Comparison of ENCODE assay signal across 17 mouse cellular contexts in genomic region chr17:5026578-5026977, GRCm38 (mm10). TPM values are rescaled to one million over a fixed set of nuclear protein-coding genes. Genes with fewer than 3 reads are reported as not detected.
DNase-seq lines count a peak whose midpoint lies in the region; ATAC-seq and TF ChIP-seq lines count a peak whose summit lies in the region.
"Had no signal": no experiment of that assay in that cellular context is flagged by ENCODE, and none has a peak within 500 bp of the region (broad histone marks: within the 10 kb centered on the region; RNA-seq: fewer than 3 reads in every experiment).

No protein-coding gene starts in this region.

- H3K36me3 ChIP-seq in heart, postnatal 0 days (replicated peaks; ENCODE audit: control insufficient read depth, insufficient read depth, low read length) = no peaks in the 10 kb centered on the region
- peaks cover 0 to 18% of the 10 kb centered on the region in 2 experiments for H3K36me3 ChIP-seq in CH12.LX (replicated peaks in 1 of 2; ENCODE audit: control insufficient read depth in 1 of 2, insufficient read depth in 1 of 2, low read length in 1 of 2)
- H3K36me3 ChIP-seq in forebrain, embryonic 15.5 days = no peaks in the 10 kb centered on the region
- H3K36me3 ChIP-seq in kidney, embryonic 16.5 days (ENCODE audit: insufficient read depth, low read length) = no peaks in the 10 kb centered on the region
- H3K36me3 ChIP-seq: embryonic facial prominence, embryonic 15.5 days; limb, embryonic 12.5 days; midbrain, embryonic 13.5 days had no signal

- peak; percentile 33; the same call in 1 of the 2 replicates for TF ChIP-seq CTCF in heart, postnatal 0 days (IDR thresholded peaks at IDR 0.05; ENCODE audit: low read depth)
- TF ChIP-seq CTCF in lung, adult 2 months (IDR thresholded peaks at IDR 0.05; ENCODE audit: insufficient read depth, low read length) = peak; percentile 51; the same call in 1 of the 2 replicates
- peak in 1 of 2 experiments; percentile 53; a peak in 2 of 4 replicates for TF ChIP-seq CTCF in CH12.LX (conservative IDR thresholded peaks at IDR 0.05 in 1 of 2, IDR thresholded peaks at IDR 0.05 in 1 of 2; ENCODE audit: low read depth in 2 of 2, low read length in 2 of 2)

- WGBS in heart, postnatal 0 days = 70% methylated on average over 2 of the region's 2 CpGs
- 76% methylated on average over 2 of the region's 2 CpGs for WGBS in lung, adult 2 months
- 56% methylated on average over 2 of the region's 2 CpGs for WGBS in forebrain, embryonic 15.5 days
- WGBS in kidney, embryonic 16.5 days = 59% methylated on average over 2 of the region's 2 CpGs

- TF ChIP-seq RAD21 in CH12.LX (IDR thresholded peaks at IDR 0.05; ENCODE audit: low read depth, low read length) = peak; percentile 62

- H3K4me1 ChIP-seq in heart, postnatal 0 days (ENCODE audit: control insufficient read depth, insufficient read depth) = peaks cover 9% of the 10 kb centered on the region
- peaks cover 26% of the 10 kb centered on the region for H3K4me1 ChIP-seq in lung, adult 2 months (ENCODE audit: control insufficient read depth, insufficient read depth, low read length)
- peaks cover 4 to 29% of the 10 kb centered on the region in 2 experiments for H3K4me1 ChIP-seq in CH12.LX (ENCODE audit: control insufficient read depth in 1 of 2, insufficient read depth in 2 of 2)
- peaks cover 30% of the 10 kb centered on the region for H3K4me1 ChIP-seq in forebrain, embryonic 15.5 days
- H3K4me1 ChIP-seq in kidney, embryonic 16.5 days (ENCODE audit: insufficient read depth, low read length) = peaks cover 31% of the 10 kb centered on the region

- H3K4me2 ChIP-seq in heart, postnatal 0 days (ENCODE audit: low read depth, low read length) = no peak overlapping the region
- no peak overlapping the region for H3K4me2 ChIP-seq in CH12.LX (ENCODE audit: insufficient read depth, low read depth, poor library complexity, severe bottlenecking)
- no peak overlapping the region for H3K4me2 ChIP-seq in forebrain, embryonic 15.5 days (replicated peaks)
- H3K4me2 ChIP-seq in kidney, embryonic 16.5 days (replicated peaks; ENCODE audit: low read depth, low read length) = no peak overlapping the region
- H3K4me2 ChIP-seq: embryonic facial prominence, embryonic 15.5 days; forebrain, embryonic 13.5 days; limb, embryonic 12.5 days; midbrain, embryonic 13.5 days had no signal

- no peak for DNase-seq in heart, postnatal 0 days (ENCODE audit: low spot score)
- DNase-seq in heart, postnatal 10 days = no peak
- no peak for DNase-seq in lung, adult 2 months
- no peak for DNase-seq in lung, postnatal 4 days
- DNase-seq in CH12.LX (ENCODE audit: extremely low read depth) = peak; percentile 17
- DNase-seq in induced T-regulatory cell, adult 2 months (ENCODE audit: low read depth) = peak; percentile 35
- DNase-seq: adrenal gland, postnatal 25 days; cerebellum, adult 11 months; heart, adult 18-20 months; kidney, postnatal 36 days; layer of hippocampus, postnatal 36 days had no signal

- intact Hi-C loops in heart, postnatal 10 days (cut with DNase I) = no loop called here

- no peak for TF ChIP-seq EP300 in heart, postnatal 0 days (IDR thresholded peaks at IDR 0.05; ENCODE audit: low read depth)
- no peak for TF ChIP-seq EP300 in CH12.LX (IDR thresholded peaks at IDR 0.05; ENCODE audit: low read length)

- H3K4me3 ChIP-seq in heart, postnatal 0 days (ENCODE audit: low read depth, low read length) = no peak overlapping the region
- no peak overlapping the region for H3K4me3 ChIP-seq in lung, adult 2 months (replicated peaks; ENCODE audit: extremely low read depth, low read depth, low read length)
- no peak overlapping the region for H3K4me3 ChIP-seq in CH12.LX (replicated peaks in 1 of 3; ENCODE audit: low read depth in 2 of 3, low read length in 2 of 3, poor library complexity in 1 of 3)
- no peak overlapping the region for H3K4me3 ChIP-seq in forebrain, embryonic 15.5 days
- H3K4me3 ChIP-seq in kidney, embryonic 16.5 days (ENCODE audit: low read length) = no peak overlapping the region
- H3K4me3 ChIP-seq: embryonic facial prominence, embryonic 15.5 days; forebrain, embryonic 13.5 days; limb, embryonic 12.5 days; midbrain, embryonic 13.5 days had no signal

- H3K27ac ChIP-seq in heart, postnatal 0 days (ENCODE audit: low read depth) = no peak overlapping the region
- H3K27ac ChIP-seq in CH12.LX (ENCODE audit: insufficient read depth, low read depth) = no peak overlapping the region
- no peak overlapping the region for H3K27ac ChIP-seq in forebrain, embryonic 15.5 days (replicated peaks)
- H3K27ac ChIP-seq in kidney, embryonic 16.5 days (ENCODE audit: low read length) = no peak overlapping the region
- H3K27ac ChIP-seq: embryonic facial prominence, embryonic 15.5 days; forebrain, embryonic 13.5 days; limb, embryonic 12.5 days; midbrain, embryonic 13.5 days had no signal

- dilution Hi-C loops in CH12.LX (cut with MboI; ENCODE audit: extremely low pct_ligation_motif_present, extremely low pct_unique_long_range_greater_than_20kb, low sequenced_read_pairs) = no loop called here

- no peaks in the 10 kb centered on the region for H3K9me3 ChIP-seq in heart, postnatal 0 days (replicated peaks; ENCODE audit: control insufficient read depth, low read length)
- H3K9me3 ChIP-seq in CH12.LX (replicated peaks; ENCODE audit: low read length) = peaks cover 2% of the 10 kb centered on the region
- no peaks in the 10 kb centered on the region for H3K9me3 ChIP-seq in forebrain, embryonic 15.5 days
- no peaks in the 10 kb centered on the region for H3K9me3 ChIP-seq in kidney, embryonic 16.5 days (ENCODE audit: low read length)
- H3K9me3 ChIP-seq: embryonic facial prominence, embryonic 15.5 days; forebrain, embryonic 13.5 days; limb, embryonic 12.5 days; midbrain, embryonic 13.5 days had no signal

- no peak overlapping the region for H3K9ac ChIP-seq in heart, postnatal 0 days (replicated peaks; ENCODE audit: low read depth, low read length)
- no peak overlapping the region for H3K9ac ChIP-seq in CH12.LX (ENCODE audit: insufficient read depth, low read depth)
- H3K9ac ChIP-seq in forebrain, embryonic 15.5 days (replicated peaks) = no peak overlapping the region
- H3K9ac ChIP-seq in kidney, embryonic 16.5 days (replicated peaks; ENCODE audit: low read length) = no peak overlapping the region
- H3K9ac ChIP-seq: embryonic facial prominence, embryonic 15.5 days; forebrain, embryonic 13.5 days; limb, embryonic 12.5 days; midbrain, embryonic 13.5 days had no signal

- no peak for ATAC-seq in heart, postnatal 0 days (ENCODE audit: insufficient read depth, low read depth)
- ATAC-seq in forebrain, embryonic 15.5 days (replicated peaks) = no peak
- ATAC-seq in kidney, embryonic 16.5 days (ENCODE audit: low FRiP score, low TSS enrichment) = no peak
- ATAC-seq: forebrain, embryonic 13.5 days; midbrain, embryonic 13.5 days had no signal

- in situ Hi-C loops in CH12.LX (cut with MboI; ENCODE audit: low pct_ligation_motif_present, low pct_unique_long_range_greater_than_20kb, low sequenced_read_pairs) = no loop called here

- no peak for TF ChIP-seq POLR2A in lung, adult 2 months (IDR thresholded peaks at IDR 0.05; ENCODE audit: borderline replicate concordance, extremely low read depth, low read depth, low read length)
- TF ChIP-seq POLR2A in CH12.LX (IDR thresholded peaks at IDR 0.05; ENCODE audit: low read depth, low read length) = no peak

- no peaks in the 10 kb centered on the region for H3K27me3 ChIP-seq in heart, postnatal 0 days (ENCODE audit: control insufficient read depth, insufficient read depth, low read length)
- no peaks in the 10 kb centered on the region for H3K27me3 ChIP-seq in CH12.LX (replicated peaks)
- no peaks in the 10 kb centered on the region for H3K27me3 ChIP-seq in forebrain, embryonic 15.5 days
- no peaks in the 10 kb centered on the region for H3K27me3 ChIP-seq in kidney, embryonic 16.5 days (ENCODE audit: insufficient read depth, low read length)
- H3K27me3 ChIP-seq: embryonic facial prominence, embryonic 15.5 days; forebrain, embryonic 13.5 days; limb, embryonic 12.5 days; midbrain, embryonic 13.5 days had no signal

- H3K79me2 ChIP-seq in CH12.LX (replicated peaks; ENCODE audit: control insufficient read depth, extremely low read depth, insufficient read depth, poor library complexity, severe bottlenecking) = no peaks in the 10 kb centered on the region; the same call in 1 of the 2 replicates

TF ChIP-seq in CH12.LX, 34 proteins besides CTCF, POLR2A, EP300 and RAD21:
- no peak for TF ChIP-seq PAX5 (IDR thresholded peaks at IDR 0.05; ENCODE audit: low read length)
- no peak for TF ChIP-seq JUND (conservative IDR thresholded peaks at IDR 0.05; ENCODE audit: low read depth, low read length)
- TF ChIP-seq POLR2AphosphoS2 (IDR thresholded peaks at IDR 0.05; ENCODE audit: low read depth, low read length) = no peak
- TF ChIP-seq SMC3 (IDR thresholded peaks at IDR 0.05; ENCODE audit: low read depth, low read length) = peak; percentile 34
- no peak for TF ChIP-seq IRF4 (IDR thresholded peaks at IDR 0.05; ENCODE audit: low read depth, low read length)
- no peak for TF ChIP-seq GABPA (IDR thresholded peaks at IDR 0.05; ENCODE audit: insufficient replicate concordance, low read depth, low read length)
- no peak for TF ChIP-seq E2F4 (IDR thresholded peaks at IDR 0.05; ENCODE audit: insufficient replicate concordance, low read depth, low read length)

RNA-seq across cellular contexts. Expression of gene Arid1b, which starts 32.4 kb away (rescaled TPM):
- 26.8 and 27.3 TPM in 2 replicates for total RNA-seq in heart, postnatal 0 days (2014; rRNA removed; ENCODE audit: low replicate concordance)
- polyA plus RNA-seq in heart, postnatal 0 days (2015; fragmentation: Nextera tagmentation; extraction: Ambion mirVana) = 4.1 and 4.4 TPM in 2 replicates
- total RNA-seq in heart, postnatal 10 days (2021) = 10 to 100 TPM; 38.9 to 41.4 TPM
- 60.1 and 60.4 TPM in 2 replicates for polyA plus RNA-seq in lung, adult 2 months (2012; rRNA removed)
- total RNA-seq in CH12.LX (2012; rRNA removed) (8.8 and 9.7 TPM in 2 replicates), CH12.LX (2014; rRNA removed) (6.1 and 6.7 TPM in 2 replicates)
- polyA plus RNA-seq in CH12.LX (2012; ENCODE audit: insufficient read length, low read depth) = 11.3 and 12.4 TPM in 2 replicates
- 14.8 TPM in 2 replicates for polyA plus RNA-seq in forebrain, embryonic 15.5 days (2015; fragmentation: Nextera tagmentation; extraction: Ambion mirVana)
- polyA plus RNA-seq in kidney, embryonic 16.5 days (2015; fragmentation: Nextera tagmentation; extraction: Ambion mirVana) = 10.9 and 11.0 TPM in 2 replicates

Comparison
In these comparisons a context has a peak if more than half of its experiments do, and no peak if none do; other contexts are left out.
1. DNase-seq: peak in CH12.LX (single experiment) and induced T-regulatory cell, adult 2 months (single experiment); none in heart, postnatal 0 days (single experiment), heart, postnatal 10 days (0 of 2), lung, adult 2 months (single experiment) and lung, postnatal 4 days (0 of 2).